In genomic region chrX:151800701-151801511, GRCm38 (mm10) we compare ENCODE assay signal across 8 mouse cellular contexts. TPM values are rescaled to one million over a fixed set of nuclear protein-coding genes. Genes with fewer than 3 reads are reported as not detected.
DNase-seq lines count a peak whose midpoint lies in the region; ATAC-seq lines count a peak whose summit lies in the region.

Gene Huwe1, plus strand, starts transcription at chrX:151800807.

- intact Hi-C loops in gastrocnemius, postnatal 36 days (cut with DNase I): loop anchor here (10.0 kb wide), 1 partner anchor 276 kb away; the partner anchor contains the start of gene Phf8
- intact Hi-C loops in left cerebral cortex, postnatal 25 days (cut with DNase I): loop anchor here (5.0 to 10.0 kb wide), 2 partner anchors 164 to 196 kb away; no protein-coding TSS in a partner anchor

- DNase-seq in adrenal gland, adult 18-20 months (ENCODE audit: low spot score in 2 of 2): peak; percentile 46 to 47
- DNase-seq in embryo, embryonic 11 days: peak; percentile 90
- DNase-seq in gastrocnemius, postnatal 36 days: peak; percentile 30 to 46
- peak; percentile 85 for DNase-seq in intestine, embryonic 14.5 days (ENCODE audit: low spot score)
- peak; percentile 64 to 76 for DNase-seq in left cerebral cortex, postnatal 25 days (ENCODE audit: low spot score in 2 of 2)
- DNase-seq in mesoderm, embryonic 11.5 days (ENCODE audit: low read depth, low spot score): peak; percentile 88
- DNase-seq in right cerebral cortex, postnatal 36 days (ENCODE audit: low spot score in 2 of 2): peak; percentile 34 to 49
- DNase-seq in urinary bladder, postnatal 4 days (ENCODE audit: low spot score in 2 of 2): peak; percentile 38 to 63

- H3K4me2 ChIP-seq in intestine, embryonic 14.5 days (ENCODE audit: low read length): peak within 1 kb of the TSS; percentile 57

- H3K9ac ChIP-seq in intestine, embryonic 14.5 days (ENCODE audit: low read length): peak within 1 kb of the TSS; percentile 68

- H3K4me1 ChIP-seq in intestine, embryonic 14.5 days (replicated peaks; ENCODE audit: control insufficient read depth, insufficient read depth, low read length): no peaks in the 10 kb centered on the region

- H3K4me3 ChIP-seq in intestine, embryonic 14.5 days (ENCODE audit: low read depth, low read length): peak within 1 kb of the TSS; percentile 50

- ATAC-seq in intestine, embryonic 14.5 days (replicated peaks; ENCODE audit: low FRiP score, low TSS enrichment, low read depth): peak; percentile 52

- H3K9me3 ChIP-seq in intestine, embryonic 14.5 days (ENCODE audit: control insufficient read depth, low read length): 0 out of 2 replicates have a peak, but pooled peaks cover 2% of the 10 kb centered on the region

- H3K27ac ChIP-seq in intestine, embryonic 14.5 days (ENCODE audit: low read depth): peak within 1 kb of the TSS; percentile 94

- H3K36me3 ChIP-seq in intestine, embryonic 14.5 days (ENCODE audit: control insufficient read depth, insufficient read depth, low read length): no peaks in the 10 kb centered on the region

- 12% methylated on average over 27 of the region's 36 CpGs for WGBS in intestine, embryonic 14.5 days

- H3K27me3 ChIP-seq in intestine, embryonic 14.5 days (replicated peaks; ENCODE audit: control insufficient read depth, insufficient read depth, low read length): 0 out of 2 replicates have a peak, but pooled peaks cover 2% of the 10 kb centered on the region

RNA-seq across cellular contexts. Expression of gene Huwe1, which starts in this region (rescaled TPM):
- total RNA-seq in adrenal gland, adult 18-20 months (2021): 100 to 1,000 TPM; 174 to 184 TPM
- 100 to 1,000 TPM; 106 to 117 TPM for total RNA-seq in gastrocnemius, postnatal 36 days (2021)
- polyA plus RNA-seq in intestine, embryonic 14.5 days (2014; fragmentation: Nextera tagmentation; extraction: Ambion mirVana): 63.3 and 66.5 TPM in 2 replicates
- 100 to 1,000 TPM; 263 to 269 TPM for total RNA-seq in left cerebral cortex, postnatal 25 days (2021)

Comparison
In these comparisons a context has a peak if more than half of its experiments do, and no peak if none do; other contexts are left out.
1. Peak in every context shown above with its lines: DNase-seq, ATAC-seq, H3K4me3 ChIP-seq and H3K27ac ChIP-seq.
2. DNase-seq: peak in every context shown above with its lines; median percentile 90 in embryo, embryonic 11 days; 88 in mesoderm, embryonic 11.5 days; 85 in intestine, embryonic 14.5 days; 70 in left cerebral cortex, postnatal 25 days; 50 in urinary bladder, postnatal 4 days; 46 in adrenal gland, adult 18-20 months; 42 in right cerebral cortex, postnatal 36 days; 38 in gastrocnemius, postnatal 36 days.